Mouse (Mus musculus): ENCODE results near the gene Gm20388. TPM values are rescaled to one million over a fixed set of nuclear protein-coding genes. Genes with fewer than 3 reads are reported as not detected.

Gm20388 gene
- total RNA-seq, 1 experiment from 2014 or later = 35.7 TPM

- no peak for ATAC-seq (replicated peaks; ENCODE audit: low read depth, poor library complexity, severe bottlenecking)
These were observed 3382.1 kb downstream of the Gm20388 start for GRCm38 (mm10) chr8:123292785-123293184.

- no peak for ATAC-seq (replicated peaks; ENCODE audit: low read depth, poor library complexity, severe bottlenecking)
These were observed 3387.7 kb downstream of the Gm20388 start for GRCm38 (mm10) chr8:123298301-123298700.

GRCm38 (mm10) chr8:123308738-123309137, 3398.1 kb downstream of the Gm20388 start:
- no peak for ATAC-seq (replicated peaks; ENCODE audit: low read depth, poor library complexity, severe bottlenecking)

GRCm38 (mm10) chr8:123317781-123318466, 3407.3 kb downstream of the Gm20388 start:
- peak; percentile 41 for ATAC-seq (replicated peaks; ENCODE audit: low read depth, poor library complexity, severe bottlenecking)

DNA sequence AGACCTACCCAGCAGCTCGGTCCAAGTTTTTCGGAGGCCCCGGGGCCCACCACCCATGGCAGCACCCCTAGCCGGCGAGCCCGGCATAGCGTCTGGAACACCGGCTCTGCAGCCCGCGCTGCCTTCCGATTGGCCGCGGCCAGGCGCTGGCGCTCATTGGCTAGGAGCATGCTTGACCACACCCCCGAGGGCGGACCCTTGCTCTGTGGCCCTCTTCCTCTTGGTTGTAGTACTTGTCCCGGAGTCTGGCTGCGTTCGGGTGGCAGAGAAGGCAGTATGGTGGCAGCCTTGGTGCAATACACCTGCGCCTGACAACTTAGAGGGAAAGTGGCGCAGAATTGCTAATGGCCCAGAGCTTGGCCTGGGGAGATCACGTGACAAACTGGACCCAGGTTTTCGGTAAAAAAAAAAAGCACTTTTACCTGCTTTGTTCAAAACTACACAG, 3407.8 kb downstream of the Gm20388 start, which contains the start of gene Fanca:
Gene Fanca, minus strand, starts transcription at position 110 of the 445 bp plus-strand sequence.
- peak; percentile 99 for ATAC-seq (replicated peaks; ENCODE audit: low read depth, poor library complexity, severe bottlenecking)

GRCm38 (mm10) chr8:123319522-123320164, 3409.0 kb downstream of the Gm20388 start:
- no peak for ATAC-seq (replicated peaks; ENCODE audit: low read depth, poor library complexity, severe bottlenecking)

GRCm38 (mm10) chr8:123328552-123328951, 3417.9 kb downstream of the Gm20388 start:
- no peak for ATAC-seq (replicated peaks; ENCODE audit: low read depth, poor library complexity, severe bottlenecking)

- peak; percentile 26; the same call in 1 of the 2 replicates for ATAC-seq (replicated peaks; ENCODE audit: low read depth, poor library complexity, severe bottlenecking)
These were observed 3418.7 kb downstream of the Gm20388 start for GRCm38 (mm10) chr8:123329350-123329749.

GRCm38 (mm10) chr8:123329961-123330360, 3419.3 kb downstream of the Gm20388 start:
- ATAC-seq (replicated peaks; ENCODE audit: low read depth, poor library complexity, severe bottlenecking) = no peak

GRCm38 (mm10) chr8:123330701-123331100, 3420.1 kb downstream of the Gm20388 start:
- ATAC-seq (replicated peaks; ENCODE audit: low read depth, poor library complexity, severe bottlenecking) = no peak

- no peak for ATAC-seq (replicated peaks; ENCODE audit: low read depth, poor library complexity, severe bottlenecking)
These were observed 3420.7 kb downstream of the Gm20388 start for GRCm38 (mm10) chr8:123331301-123331700.

- ATAC-seq (replicated peaks; ENCODE audit: low read depth, poor library complexity, severe bottlenecking) = no peak; the same call in 1 of the 2 replicates
These were observed 3421.2 kb downstream of the Gm20388 start for GRCm38 (mm10) chr8:123331810-123332209.

GRCm38 (mm10) chr8:123332262-123333090, 3421.8 kb downstream of the Gm20388 start, which contains the start of gene Spire2:
TSS of gene Spire2 (plus strand) at chr8:123332713.
- ATAC-seq (replicated peaks; ENCODE audit: low read depth, poor library complexity, severe bottlenecking) = peak; percentile 69

DNA sequence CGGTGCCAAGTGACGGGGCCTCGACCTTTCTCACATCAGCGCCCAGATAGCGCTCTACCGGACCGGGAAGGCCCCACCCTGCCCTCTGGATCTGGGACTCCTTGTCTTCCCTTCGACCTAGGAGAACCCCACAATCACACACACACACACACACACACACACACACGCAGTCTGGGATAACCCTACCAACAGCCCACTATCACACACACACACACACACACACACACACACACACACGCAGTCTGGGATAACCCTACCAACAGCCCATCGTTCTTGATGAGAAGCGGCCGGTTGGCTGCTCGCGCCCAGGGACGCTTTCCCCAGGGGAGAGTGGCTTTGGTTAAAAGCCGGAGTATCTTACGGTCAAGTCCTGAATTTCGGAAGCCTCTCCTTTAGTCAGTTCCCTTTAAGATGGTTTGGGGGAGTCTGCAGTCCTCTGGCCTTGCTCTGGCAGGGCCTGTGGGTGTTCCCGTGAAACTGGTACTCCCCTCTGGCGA, 3422.5 kb downstream of the Gm20388 start:
- ATAC-seq (replicated peaks; ENCODE audit: low read depth, poor library complexity, severe bottlenecking) = no peak

- ATAC-seq (replicated peaks; ENCODE audit: low read depth, poor library complexity, severe bottlenecking) = no peak
These were observed 3423.2 kb downstream of the Gm20388 start for GRCm38 (mm10) chr8:123333864-123334263.

DNA sequence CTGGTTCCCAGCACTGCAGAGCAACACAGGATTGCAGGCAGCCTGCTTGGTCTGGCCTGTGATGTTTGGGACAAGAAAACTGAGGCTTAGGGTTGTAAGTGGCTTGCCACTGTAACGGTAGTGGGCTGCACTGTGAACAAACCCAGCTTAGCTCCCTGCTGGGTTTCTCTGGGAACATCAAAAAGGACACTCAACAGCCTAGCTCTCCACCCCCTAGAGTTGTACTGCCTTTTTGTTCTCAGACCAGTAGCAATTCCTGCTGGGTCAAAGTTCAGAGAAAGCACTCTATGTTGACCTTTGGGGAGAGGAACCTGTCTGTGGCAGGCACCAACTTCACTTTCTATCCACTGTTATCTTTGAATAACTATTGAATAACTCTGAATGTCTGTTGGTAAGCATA, 3423.8 kb downstream of the Gm20388 start:
- ATAC-seq (replicated peaks; ENCODE audit: low read depth, poor library complexity, severe bottlenecking) = no peak

- no peak for ATAC-seq (replicated peaks; ENCODE audit: low read depth, poor library complexity, severe bottlenecking)
These were observed 3426.8 kb downstream of the Gm20388 start for GRCm38 (mm10) chr8:123337475-123337874.

GRCm38 (mm10) chr8:123340071-123340470, 3429.4 kb downstream of the Gm20388 start:
- ATAC-seq (replicated peaks; ENCODE audit: low read depth, poor library complexity, severe bottlenecking) = no peak

DNA sequence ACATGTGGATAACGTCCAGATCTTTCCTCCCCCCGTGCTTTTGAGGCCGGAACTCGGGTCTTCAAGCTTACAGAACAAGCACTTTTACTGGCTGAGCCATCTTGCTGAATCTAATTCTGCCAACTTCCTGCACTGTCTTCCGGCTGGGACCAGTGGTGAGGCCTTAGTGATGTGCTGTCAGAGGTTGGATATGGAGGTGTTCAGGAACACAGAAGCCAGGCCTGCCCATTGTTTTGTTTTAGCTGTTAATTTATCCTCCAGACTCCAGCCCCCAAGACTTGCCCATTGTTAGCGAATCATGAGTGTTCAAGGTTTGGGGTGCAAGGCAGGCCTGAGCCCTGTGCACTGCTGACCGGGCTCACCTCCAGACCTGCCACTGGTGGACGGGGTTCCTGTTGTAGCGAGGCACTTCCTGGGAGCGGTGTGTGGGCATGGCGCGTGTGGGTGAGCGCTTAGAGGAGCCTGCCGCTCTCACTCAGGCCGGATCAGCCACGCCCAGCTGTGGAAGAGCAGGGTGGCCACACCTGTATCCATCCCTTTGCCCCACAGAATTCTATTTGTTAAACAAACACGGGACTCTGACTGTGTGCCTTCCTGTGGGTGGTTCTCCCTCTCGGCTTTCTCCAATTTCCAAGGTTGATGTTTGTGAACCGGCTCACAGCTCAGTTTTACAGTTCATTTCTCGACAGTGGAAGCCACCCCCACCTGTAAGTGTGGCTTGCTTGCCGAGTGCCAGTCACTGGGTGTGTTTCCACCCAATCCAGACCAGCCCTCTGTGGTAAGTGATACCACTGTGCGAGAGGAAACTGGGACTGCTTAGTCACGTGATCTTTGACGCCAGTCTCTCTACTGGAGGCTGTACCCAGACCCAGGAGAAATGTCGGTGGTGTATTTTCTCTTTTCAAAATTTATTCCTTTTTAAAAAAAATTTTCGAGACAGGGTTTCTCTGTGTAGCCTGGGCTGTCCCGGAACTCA, 3430.7 kb downstream of the Gm20388 start:
- ATAC-seq (replicated peaks; ENCODE audit: low read depth, poor library complexity, severe bottlenecking) = peak; percentile 77

Data from common myeloid progenitor, adult 5-6 weeks (primary cell).